Mouse (Mus musculus) embryo, embryonic 11 days (tissue): Measurements from ENCODE around the gene Dlgap1.
"Not testable (repeated sequence)": the region's sequence is repeated elsewhere in the genome, so short reads cannot be mapped to it uniquely, and the experiment has no call there.

ENCODE experiments used
- DNase-seq: peaks from one replicate; pipeline ENCODE4 v3.0.0-alpha.2; 2015

Dlgap1 gene

DNA sequence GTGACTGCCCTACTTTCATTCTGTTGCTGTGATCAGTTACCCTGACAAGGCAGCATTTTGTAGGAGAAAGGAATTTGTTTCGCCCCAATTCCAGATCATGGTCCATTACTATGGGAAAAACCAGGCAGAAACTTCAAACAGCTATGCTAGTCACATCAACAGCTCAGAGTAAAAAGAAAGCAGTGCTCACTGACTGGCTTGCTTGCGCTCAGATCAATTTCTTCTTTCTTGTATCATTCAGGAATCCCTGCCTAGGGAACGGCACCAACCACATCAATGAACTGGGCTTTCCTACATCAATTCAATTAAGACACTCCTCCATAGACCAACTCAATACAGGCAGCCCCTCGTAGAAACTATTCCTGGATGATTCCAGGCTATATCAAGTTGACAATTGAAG lies 572.9 kb downstream of the Dlgap1 start:
- DNase-seq = no peak

DNA sequence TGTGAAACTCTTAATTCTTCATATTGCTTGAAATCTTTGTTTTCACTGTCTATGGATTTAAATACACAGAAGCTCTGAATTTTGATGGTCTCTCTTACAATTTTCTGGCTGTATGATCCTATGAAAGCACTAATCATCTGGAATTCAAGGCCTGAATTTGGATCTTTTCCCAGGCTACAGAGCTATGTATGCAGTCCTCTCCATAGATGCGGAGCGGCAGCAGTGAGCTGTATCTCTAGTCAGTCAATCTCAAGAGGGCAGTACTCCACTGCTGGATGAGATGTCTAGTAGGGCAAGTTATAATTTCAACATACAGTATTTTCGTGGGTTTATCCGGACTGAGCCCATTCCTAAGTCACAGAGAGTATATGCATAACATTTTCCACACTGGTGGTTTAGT lies 581.9 kb downstream of the Dlgap1 start:
- DNase-seq = no peak

DNA sequence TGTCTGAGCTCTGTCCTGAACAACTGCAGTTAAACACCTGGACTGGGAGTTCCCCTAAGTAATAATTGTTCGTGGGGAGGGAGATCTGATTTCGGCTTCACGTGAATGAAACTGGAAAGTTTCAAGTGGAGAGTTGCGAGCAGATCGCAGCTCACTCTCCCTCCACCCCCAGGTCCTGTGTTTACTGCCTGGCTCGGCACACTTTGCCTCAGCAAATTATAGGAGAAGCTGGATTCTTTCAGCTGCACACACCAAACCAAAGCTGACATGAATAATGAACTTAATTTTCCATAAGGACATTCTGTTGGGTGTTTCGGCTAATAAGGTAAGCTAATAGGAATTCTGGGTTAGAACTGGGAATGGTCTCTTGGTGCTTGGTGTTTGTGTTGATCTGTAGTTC lies 592.7 kb downstream of the Dlgap1 start:
- peak; percentile 7 for DNase-seq

DNA sequence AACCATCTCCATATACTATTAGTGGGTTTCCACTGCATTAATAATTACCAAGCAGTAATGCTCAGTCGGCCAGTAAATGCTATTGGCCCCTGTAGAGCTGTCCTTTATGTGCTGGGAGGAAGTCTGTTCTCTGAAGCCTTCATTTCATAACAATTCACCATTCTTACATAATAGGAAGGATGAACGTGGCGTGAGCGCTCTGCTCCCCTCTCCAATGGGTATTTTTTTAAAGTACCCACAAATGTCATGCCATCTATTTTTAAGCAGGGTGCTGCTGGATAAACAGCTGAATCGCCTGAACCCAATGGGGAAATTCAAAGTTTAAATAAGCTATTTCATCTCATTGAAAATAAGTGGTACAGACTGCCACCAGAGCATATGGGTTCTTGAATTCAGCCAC lies 602.0 kb downstream of the Dlgap1 start:
- no peak for DNase-seq

DNA sequence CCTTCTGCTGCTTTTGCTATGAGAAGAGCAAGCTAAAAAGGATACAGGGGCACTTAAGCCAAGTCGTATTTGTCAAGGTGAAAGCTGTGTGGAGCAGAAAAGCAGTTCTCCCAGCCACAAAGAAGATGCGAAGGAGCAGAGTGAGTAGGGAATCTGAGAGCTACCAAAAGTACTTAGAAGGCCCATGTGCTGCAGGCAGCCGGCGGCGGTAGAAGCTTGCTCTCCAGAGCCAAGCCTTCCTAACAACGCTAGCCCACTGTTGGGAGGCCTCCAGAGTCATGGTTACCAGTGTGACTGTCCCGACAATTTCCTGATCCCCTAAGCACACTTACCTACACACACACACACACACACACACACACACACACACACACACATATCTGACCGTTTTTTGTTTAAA lies 614.2 kb downstream of the Dlgap1 start:
- no peak for DNase-seq

DNA sequence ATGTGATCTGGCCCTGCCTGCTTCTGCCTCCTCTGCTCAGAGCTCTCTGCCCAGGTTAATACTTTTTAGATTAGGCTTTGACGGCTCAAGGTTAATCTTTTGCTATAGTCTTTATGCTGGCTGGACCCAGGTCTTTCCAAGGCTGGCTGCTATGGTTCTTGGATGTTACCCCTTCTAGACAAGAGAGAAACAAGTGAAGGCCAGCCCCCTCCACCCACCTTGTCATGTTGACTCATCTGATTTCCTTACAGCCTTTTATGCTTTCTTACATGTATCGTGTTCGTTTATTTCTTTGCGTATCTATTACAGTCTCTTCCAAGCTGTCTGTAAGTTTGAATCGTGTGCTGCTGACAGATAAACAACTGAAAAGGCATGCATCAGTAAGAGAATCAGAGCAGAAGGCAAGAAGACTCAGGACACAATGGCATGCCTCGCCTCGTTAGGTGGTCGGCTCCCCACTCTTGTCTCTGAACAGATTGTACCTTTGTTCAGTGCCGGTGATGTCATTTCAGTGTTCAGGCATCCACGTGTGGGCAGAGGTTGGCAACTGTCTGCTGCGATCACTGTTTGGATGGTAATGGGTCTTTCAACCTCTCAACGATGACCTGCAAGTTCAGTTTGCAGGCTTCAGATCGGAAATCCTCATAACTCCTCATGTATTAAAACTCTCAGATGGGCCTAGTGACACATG lies 618.0 kb downstream of the Dlgap1 start:
- DNase-seq = no peak

DNA sequence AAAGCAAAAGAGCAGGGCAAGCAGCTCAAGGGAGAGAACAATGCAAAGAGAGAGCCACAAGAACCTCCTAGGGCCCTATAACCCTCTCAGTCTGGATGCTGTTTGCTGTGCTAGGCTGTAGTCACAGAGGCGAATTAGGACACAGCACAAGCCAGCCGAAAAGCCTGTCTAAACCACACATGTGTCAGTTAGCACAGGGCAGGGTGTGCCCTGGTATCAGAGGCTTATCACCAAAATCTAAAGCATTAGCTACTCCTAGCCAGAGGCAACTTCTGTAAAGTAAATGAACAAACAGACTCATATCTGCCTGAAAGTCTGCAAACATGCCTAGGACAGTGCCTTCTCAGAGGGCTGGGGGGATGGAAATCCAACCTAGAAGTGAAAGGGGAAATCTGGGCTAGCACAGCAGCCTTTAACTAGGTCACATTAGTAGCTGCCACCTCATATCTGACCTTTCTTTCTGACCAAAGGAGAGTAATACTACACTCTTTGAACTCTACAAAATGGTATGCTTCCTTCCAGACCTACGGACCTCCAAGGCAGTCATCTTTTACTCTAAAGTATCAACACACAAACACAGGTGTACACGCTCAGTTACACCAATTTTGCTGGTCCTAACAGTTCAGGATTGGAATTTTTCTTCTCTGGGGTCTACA lies 619.2 kb downstream of the Dlgap1 start:
- DNase-seq = not testable (repeated sequence)

DNA sequence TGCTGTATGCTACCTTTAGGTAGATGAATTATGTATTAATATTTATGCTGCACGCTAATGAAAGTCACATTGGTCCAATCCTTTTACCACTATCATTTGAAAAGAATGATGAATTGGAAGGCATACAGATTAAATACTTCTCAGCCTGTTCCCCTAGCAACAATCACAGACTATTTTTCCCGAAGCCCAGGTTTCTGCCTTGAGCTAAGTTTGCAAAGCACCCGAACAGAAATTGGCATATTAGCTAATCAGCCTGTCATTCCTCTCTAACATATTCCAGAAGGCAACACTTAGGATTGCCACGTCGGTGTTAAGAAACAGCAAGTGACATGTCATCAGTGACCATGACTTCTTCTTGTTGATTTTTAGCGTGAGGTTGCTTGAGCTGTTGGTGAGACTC lies 619.8 kb downstream of the Dlgap1 start:
- no peak for DNase-seq

DNA sequence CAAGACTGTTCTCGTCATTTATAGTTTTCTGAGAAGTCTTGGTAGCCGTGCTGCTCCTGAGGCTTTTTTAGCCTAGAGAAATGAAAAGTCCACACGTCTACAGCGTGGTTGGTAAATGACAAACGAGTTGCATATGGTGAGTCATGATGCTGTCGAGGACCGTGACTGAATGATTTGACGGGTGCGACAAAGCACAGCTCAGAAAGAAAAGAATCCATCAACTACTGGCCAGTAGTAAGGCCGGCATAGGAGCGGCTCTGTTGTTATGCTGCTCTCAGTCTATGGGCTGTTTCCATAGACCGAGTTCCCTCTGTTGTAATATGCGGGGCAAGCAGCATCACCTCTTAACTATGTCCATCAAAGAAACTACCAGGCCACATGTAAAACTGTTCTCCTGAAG lies 620.3 kb downstream of the Dlgap1 start:
- peak; percentile 33 for DNase-seq

DNA sequence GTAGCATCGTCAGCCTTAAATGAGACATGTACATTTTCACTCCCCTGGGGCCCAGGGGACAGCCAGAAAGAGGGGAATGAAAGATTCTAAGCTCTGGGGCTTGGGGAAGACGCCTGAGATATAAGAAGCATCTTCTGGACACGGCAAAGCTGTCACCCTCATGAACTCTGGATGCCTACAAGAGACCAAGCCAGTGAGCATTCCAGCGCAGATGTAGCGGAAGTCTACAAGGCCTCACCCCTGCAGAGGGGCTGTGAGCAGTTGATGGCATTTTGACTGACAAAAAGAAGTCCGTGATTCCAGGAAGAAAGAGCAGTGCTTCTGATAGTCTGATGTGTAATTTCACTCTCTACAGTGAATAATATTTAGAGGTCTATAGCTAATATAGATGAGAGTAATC lies 621.6 kb downstream of the Dlgap1 start:
- DNase-seq = no peak

DNA sequence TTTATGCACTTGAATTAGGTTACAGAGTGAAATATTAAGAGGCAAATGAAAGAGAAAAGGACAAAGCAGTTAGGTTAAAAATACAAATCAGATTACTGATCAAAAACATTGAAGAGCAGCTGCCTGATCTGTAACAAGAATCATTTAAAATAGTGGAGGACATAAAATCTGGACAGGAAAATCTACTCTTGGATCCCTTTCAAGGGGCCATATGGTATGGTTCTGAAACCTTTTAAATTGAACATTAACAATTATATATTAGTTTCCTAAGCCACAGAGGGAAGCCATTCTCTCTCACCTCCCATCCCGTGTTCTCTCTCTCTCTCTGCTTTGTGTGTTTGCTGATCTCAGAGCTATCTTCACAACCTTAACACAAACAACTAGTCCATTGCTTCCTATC lies 625.4 kb downstream of the Dlgap1 start:
- DNase-seq = no peak

DNA sequence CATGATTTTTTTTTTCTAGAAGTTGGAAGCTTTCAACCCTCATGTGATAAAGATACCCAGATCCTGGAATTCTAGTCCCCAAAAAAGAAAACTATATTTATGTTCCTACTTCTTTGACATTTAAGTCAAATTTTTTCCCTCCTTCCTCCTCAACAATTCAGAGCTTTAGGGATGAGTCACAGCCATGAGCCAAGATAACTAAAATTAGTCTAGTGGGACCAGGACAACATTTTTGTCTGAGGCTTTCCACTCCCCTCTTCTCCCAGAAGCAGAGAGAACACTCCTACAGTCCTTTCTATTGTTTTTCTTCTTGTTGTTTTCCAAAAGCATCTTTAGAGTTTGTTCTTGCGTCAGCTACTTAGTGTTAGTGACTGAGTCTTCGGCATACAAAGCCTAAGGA lies 627.5 kb downstream of the Dlgap1 start:
- no peak for DNase-seq

DNA sequence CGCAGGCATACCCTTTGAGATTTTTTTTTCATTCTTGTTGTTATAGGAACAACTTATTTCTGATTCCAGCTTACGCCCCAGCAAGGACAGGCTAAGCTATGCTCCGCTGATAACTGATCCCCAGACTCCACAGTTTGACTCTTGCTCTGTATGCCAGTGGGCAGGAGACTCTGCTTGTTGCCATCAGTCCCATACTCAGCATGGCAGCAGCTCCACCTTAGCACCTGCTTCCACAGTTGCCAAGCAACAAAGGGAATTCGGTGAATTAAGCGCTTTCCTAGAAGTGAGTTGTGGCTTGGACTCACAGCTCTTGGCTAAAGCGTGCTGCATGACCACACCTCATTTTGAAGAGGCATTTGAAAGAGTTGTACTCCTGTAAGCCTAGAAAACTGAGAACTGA lies 631.6 kb downstream of the Dlgap1 start:
- DNase-seq = no peak

DNA sequence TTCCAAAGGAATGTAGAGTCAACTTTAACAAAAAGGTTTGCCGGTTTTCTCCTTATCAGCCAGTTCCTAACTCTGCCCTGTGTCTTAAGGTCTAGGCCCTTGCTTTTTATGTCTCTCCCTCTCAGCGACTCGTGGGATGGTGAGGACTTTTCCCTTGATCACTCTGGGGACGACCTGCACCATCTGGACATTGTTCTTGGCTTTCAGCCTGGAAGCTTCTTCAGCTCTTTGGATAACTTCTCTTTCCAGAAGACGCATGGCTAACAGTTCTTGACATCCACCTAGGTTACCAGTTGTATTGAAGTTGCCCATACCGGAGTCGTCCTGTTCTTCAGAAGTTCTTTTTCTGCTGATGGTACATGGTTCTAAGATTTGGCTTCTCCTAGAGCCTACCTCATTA lies 633.2 kb downstream of the Dlgap1 start:
- no peak for DNase-seq

DNA sequence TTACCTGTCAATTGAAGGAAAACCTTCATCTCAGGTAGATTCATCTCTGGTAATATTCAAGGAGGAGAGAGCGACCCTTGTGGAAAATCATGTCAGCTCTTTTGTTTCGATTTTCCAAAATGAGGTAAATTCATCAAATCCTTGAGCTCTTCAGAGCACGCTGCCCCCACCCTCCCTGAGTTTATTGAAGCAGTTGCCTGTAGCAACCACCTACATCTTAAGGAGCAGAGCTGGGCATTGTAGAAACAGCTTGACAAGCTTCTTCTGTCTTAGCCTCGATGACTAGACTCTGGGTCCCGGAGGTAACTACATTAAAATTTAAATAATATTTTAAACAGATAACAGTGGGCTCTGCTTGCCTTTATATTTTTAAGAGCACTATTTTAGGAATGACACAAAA lies 636.8 kb downstream of the Dlgap1 start:
- no peak for DNase-seq

DNA sequence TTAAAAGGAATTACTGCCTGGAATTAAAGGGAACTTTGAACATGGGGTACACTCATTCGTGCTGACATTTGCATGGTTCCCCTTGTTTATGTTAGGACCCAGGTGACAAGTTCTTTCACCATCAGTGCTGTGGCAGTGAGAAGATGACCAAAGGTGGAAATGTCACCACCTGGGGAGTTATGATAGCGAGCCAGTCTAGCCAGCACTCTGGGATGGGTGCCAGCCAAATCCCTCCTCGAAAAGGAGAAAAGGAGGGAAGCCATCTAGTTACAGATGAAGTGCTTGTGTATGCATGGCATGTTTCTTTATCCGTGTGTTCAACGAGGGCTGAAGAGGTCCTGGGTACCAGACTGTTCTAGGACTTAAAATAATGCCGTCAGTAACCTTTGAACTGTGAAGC lies 643.3 kb downstream of the Dlgap1 start:
- DNase-seq = no peak

DNA sequence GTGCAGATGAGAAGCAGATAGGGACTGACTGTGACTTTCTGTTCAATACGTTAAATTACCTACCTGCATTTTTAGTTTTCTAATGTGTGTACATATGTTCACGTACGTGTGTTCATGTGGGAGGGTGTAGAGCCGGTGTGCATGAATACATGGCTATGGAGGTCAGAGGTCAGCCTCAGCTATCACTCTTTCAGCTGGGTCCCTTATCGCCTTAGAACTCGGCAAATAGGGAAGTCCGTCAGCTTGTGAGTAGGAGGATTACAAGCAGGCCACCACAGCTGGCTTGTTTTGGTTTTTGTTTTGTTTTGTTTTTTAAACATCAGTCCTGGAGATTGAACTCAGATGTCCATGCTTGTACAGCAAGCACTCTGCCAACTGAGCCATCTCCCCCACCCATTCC lies 645.0 kb downstream of the Dlgap1 start:
- no peak for DNase-seq

DNA sequence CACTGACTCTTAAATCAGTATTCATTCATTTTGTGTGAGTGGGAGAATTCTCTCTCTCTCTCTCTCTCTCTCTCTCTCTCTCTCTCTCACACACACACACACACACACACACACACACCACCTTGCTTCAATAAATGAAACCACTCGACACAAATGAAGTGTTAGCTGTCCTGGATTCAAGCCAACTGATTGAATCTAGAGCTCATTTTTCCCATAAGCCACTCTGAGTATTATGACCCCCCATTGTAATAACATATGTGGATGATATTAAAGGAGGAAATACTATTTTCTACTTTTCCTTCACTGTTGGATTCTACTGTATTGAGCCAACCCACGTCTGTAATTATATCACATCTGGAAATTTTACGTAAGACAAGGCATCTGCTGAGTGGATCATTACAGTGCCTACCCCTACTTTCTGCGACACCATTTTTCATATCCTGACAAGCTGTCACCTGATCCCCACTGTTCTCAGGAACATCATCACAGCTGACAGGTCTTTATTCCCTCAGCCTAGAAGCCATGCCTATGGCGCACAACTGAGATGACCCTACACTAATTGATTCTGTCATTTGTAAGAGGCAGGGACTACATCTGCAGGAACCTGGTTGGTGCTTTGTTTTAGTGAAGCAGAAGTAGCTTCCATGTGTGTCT lies 645.7 kb downstream of the Dlgap1 start:
- DNase-seq = no peak

DNA sequence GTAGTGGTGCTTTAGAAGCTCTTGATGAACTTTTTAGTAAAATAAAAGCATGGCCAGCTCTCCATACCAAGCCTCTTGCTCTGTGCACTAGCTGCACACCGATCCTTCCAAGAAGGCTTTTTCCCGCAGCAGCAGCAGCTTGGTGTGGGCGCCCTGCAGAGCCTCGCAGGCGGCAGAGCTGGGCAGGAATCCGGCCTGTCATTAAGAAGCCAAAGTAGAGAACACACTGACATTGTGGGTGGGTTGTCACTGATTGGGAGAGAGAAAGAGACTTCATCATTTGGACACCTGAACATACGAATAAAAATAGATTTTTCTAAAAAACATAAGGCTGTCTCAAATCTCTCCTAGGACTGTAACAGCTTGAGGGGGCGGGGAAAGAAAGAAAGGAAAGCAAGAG lies 653.6 kb downstream of the Dlgap1 start:
- DNase-seq = no peak

DNA sequence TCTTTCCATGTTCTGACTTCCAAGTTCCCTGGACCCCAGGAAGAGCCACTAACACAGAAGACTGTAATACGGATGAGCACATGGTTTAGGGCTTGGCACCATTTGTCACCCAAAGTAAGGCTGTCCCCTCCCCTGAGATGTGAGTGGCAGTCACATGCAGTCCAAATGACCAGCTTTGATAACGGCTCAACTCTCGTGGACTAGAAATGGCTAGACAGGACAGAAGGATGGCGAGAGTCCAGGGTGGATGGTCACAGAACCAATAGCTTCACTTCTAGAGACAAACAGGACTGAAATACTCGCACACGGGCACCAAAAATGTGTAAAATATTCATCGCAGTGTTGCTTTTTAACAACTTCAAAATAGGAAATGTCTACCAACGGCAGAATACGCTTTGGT lies 657.5 kb downstream of the Dlgap1 start:
- DNase-seq = no peak

DNA sequence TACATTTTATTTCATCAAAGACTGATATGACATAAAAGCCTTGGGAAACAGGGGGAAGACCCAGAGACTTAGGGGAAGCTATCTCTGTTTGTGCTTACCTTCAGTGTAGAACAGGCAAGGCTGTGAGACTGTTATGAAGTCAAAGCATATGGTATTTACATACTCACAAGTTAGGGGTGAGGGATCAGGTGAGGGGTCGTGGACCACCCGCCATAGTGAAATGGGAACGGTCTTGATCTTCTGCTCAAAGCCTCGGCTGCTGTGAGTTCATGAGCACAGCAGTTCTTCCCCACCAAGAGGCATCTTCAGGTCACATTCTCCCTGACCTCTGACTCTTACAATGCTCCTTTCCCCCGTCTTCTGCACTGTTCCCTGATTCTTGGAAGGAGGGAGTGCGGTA lies 658.1 kb downstream of the Dlgap1 start:
- DNase-seq = no peak

DNA sequence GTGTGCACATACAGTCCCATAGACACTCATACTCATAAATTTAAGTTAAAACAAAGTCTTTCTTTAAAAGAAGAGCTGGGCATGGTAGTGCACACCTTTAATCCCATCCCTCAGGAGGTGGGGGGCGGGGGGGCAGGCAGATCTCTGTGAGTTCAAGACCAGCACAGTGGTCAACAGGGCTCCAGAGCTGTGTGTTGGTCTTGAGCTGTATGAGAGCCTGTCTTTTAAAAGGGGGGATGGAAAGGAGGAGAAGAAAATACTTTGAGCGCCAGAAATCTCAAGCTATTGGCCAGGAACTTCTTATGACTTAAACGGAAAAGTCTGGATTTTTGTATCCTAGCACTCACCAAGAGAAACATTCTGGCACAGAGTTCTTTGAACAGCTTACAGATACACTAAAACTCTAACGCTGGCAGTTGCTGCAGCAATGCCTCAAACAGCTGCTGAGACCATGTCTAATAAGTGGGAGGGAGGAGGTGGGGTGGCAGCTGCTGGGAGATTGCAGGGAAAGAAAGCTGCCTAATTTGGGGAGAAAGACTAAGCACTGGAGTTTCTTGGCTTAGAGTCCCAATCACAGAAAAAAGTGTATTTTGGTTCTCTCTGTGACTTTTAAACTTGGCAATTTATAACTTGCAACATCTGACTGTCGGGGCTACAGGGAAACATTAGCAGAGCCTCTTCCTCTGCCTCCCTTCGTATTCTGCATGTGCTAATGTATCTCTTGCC lies 660.9 kb downstream of the Dlgap1 start:
- peak; percentile 39 for DNase-seq

DNA sequence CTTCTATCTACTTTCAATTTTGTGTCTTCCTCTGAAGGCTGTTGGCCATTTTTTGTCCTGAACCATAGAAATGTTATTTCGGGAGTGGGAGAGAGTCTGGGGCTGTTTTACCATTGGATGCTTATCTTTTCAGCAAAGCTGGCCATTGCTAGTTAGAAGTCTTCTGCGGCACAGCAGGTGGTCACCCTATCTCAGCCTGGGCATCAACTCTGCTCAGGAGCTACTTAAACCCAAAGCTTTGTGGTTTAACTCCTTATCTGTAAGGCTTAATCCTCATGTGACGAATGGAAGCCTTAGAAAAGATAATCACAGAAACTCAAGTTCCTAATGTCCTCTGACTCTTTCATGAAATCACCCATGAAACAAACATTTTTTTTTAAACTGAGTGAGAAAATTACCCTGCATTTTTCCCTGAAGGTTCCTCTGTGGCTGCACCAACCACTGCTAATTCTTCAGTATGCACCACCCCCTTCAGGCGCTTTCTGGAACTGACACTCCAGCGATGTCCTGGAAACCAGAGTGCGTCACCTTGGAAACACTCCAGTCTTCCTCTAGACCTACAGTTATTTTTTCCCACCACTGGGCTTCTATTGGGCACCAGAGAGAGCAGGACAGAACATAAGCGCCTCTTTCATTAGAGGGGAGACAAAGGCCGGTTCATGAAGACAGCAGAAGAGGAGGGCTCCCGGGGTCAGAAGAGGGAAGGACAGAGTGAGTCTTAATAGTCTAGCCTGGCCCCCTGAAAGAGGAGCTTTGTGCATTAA lies 664.5 kb downstream of the Dlgap1 start:
- DNase-seq = peak; percentile 90
